Mouse (Mus musculus): Measurements from ENCODE around the gene Mycbpap.

GRCm38 (mm10) chr11:94563821-94564220 is 42.3 kb upstream of the Mycbpap start:
- TF ChIP-seq CTCF (IDR thresholded peaks at IDR 0.05; ENCODE audit: low read depth), result no peak
- no peak for TF ChIP-seq EP300 (optimal IDR thresholded peaks at IDR 0.05)
